Mouse (Mus musculus) kidney, postnatal 10 days (tissue): ENCODE measurements around the gene Arxes2.

Experiments
- DNase-seq: peaks from one replicate; pipeline ENCODE4 v3.0.0; 2021; ENCODE audit warnings: mixed read lengths

Arxes2 gene

GRCm38 (mm10) chrX:136043726-136044125 lies 50.1 kb downstream of the Arxes2 start:
- no peak for DNase-seq
